Mouse (Mus musculus) bone marrow, adult 2 months (tissue): ENCODE measurements around the gene Tulp2. TPM values are rescaled to one million over a fixed set of nuclear protein-coding genes. Genes with fewer than 3 reads are reported as not detected.

Source experiments
- H3K27ac ChIP-seq: fragments of 200-500 bp; 2 replicates; pipeline ENCODE4 v1.5.1; 2012; ENCODE audit warnings: low read depth, mild to moderate bottlenecking, control low read depth, inconsistent platforms, low read length; ENCODE audit not compliant: control insufficient read depth, poor library complexity, insufficient read depth
- H3K4me1 ChIP-seq: fragments of 200-500 bp; 2 replicates; pipeline ENCODE4 v1.6.1; 2011; ENCODE audit warnings: low read length; ENCODE audit not compliant: control insufficient read depth, insufficient read depth
- H3K4me3 ChIP-seq: fragments of 200-500 bp; replicated peaks from 2 replicates; pipeline ENCODE3; 2011; ENCODE audit warnings: mild to moderate bottlenecking, low read depth, low read length, control low read depth; ENCODE audit not compliant: control insufficient read depth
- CTCF ChIP-seq: fragments of 200-500 bp; IDR thresholded peaks from 2 replicates; pipeline ENCODE4 v1.5.1; 2011; ENCODE audit warnings: low read length, control low read depth; ENCODE audit not compliant: control insufficient read depth, insufficient read depth
- POLR2A ChIP-seq: fragments of 200-500 bp; IDR thresholded peaks from 2 replicates; pipeline ENCODE4 v1.6.1; 2011; ENCODE audit warnings: low read depth, mild to moderate bottlenecking, control low read depth, low read length, borderline replicate concordance; ENCODE audit not compliant: control insufficient read depth
- WGBS: fragments of 180-500 bp; shearing (Covaris S2); methylation state at CpG from one replicate; pipeline ENCODE4 v1.1.7; 2018; 5-methylcytosine and 5-hydroxymethylcytosine counted together
- polyA plus RNA-seq: library from polyadenylated mRNA; stranded (reverse); fragments of >200 nt; gene quantifications from 2 replicates; pipeline ENCODE4 v1.2.4, GENCODE M21; 2011; ENCODE audit warnings: low replicate concordance; ENCODE audit not compliant: missing spikeins, insufficient read depth, insufficient read length

Tulp2 gene
- polyA plus RNA-seq, 1 experiment, result 1.3 TPM

DNA sequence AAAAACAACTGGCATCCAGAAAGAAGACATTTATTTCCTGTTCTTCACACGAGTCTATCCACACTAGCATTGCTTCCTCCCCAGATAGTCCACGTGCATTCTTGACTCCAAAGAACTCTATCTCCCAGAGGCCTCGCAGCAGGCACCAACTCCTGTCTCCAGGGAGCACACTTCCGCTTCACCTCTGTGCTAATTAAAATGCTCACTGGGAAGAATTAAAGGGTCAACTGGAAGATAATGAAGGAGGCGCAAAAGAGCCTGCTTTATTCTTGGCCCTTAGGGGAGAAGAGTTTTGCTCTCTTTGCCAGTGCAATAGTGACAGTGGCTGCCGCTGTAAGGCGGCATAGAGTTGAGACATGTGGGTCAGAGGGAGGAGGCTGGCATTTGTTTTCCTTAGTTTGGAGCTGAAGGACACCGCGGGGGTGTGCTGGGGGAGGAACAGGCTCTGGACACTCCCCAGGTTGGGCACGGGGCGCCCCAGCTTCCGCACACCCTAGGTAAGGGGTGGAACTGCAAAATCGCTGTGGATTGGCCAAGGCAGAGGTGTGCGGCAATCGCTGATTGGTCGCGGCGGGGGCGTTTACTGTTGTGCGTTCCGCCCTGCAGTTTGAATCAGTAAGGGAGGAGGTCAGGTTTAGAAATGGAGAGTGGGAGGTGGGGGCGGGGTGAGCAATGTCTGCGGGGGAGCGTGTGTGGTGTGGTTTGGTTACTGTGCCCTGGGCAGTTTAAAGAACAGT, 86.3 kb downstream of the Tulp2 start:
- H3K4me3 ChIP-seq, result peak overlapping the region; percentile 71
- WGBS, result 1% methylated on average over 24 of the region's 24 CpGs
- TF ChIP-seq POLR2A (peak; percentile 45; the same call in 1 of the 2 replicates), CTCF (no peak)
- peaks cover 3% of the 10 kb centered on the region; the same call in 1 of the 2 replicates for H3K4me1 ChIP-seq
- H3K27ac ChIP-seq, result peak overlapping the region; percentile 73

DNA sequence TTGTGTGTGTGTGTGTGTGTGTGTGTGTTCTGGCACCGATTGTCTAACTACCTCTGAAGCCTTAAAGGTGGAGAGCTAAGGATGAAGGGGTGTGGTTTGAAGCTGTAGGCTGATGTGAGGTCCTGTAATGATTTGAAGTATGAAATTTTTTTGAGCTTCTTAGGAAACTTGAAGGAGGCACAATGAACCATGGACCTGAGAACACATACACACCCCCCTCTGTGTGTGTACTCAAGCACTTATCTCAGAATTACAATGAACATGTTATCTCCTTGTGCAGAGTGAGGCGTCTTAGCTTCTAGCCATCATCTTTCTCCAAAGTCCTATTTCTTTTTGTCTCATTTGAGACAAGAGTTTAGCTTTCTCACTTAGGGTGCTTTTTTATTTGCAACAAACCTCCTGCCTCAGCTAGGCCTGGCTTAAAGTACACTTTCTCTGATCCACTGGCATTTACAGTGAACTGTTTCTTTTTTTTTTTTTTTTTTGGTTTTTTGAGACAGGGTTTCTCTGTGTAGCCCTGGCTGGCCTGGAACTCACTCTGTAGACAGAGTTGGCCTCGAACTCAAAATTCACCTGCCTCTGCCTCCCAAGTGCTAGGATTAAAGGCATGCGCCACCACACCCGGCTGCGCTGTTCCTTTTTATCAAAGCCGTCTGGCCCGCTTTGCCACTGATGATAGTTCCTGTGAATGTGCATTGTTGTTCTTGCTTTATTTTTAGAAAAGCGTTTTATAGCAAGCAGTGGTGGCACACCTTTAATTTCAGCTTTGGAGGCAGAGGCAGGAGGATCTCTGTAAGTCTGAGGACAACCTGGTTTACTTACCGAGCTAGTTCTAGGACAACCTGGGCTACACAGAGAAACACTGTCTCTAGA, 87.2 kb downstream of the Tulp2 start:
- Histone ChIP-seq H3K4me1 (peaks cover 5% of the 10 kb centered on the region; the same call in 1 of the 2 replicates), H3K27ac (peak overlapping the region; percentile 73; the same call in 1 of the 2 replicates), H3K4me3 (no peak overlapping the region)
- WGBS, result 51% methylated on average over 10 of the region's 10 CpGs
- no peak for TF ChIP-seq POLR2A
- TF ChIP-seq CTCF, result no peak

DNA sequence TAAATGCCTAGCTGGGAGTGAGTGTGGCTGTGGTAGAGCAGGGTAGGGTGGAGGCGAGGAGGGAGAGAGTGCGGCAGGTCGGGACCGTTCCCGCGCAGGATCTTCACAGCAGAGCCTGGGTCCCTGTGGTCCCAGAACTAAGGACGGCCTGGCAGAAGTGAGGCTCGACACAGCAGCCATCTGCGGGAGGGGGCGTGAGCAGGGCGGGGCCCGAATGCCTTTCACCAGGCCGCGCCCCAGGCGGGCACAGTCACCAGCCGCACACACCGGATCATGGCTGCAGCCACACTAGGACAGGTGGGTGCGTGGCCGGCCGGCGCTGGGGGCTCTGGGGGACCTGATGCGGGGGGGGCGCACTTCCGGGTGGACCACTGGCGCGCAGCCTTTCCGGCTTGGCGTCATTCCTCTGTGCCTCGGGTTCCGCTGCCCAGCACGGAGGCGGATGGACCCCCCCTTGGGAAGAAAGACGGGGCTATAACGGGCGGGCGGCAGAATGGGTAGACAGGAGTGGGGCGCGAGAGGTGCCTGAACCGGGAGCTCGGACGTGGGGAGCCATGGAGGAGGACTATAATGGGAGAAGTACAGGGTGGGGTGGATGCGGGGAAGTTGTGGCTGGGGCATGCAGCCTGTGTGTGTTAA, 88.5 kb downstream of the Tulp2 start, which contains the start of gene Bcat2:
Gene Bcat2 (plus strand): TSS at position 51 of the 639 bp plus-strand sequence.
- peaks cover 5% of the 10 kb centered on the region; the same call in 1 of the 2 replicates for H3K4me1 ChIP-seq
- no peak for TF ChIP-seq CTCF
- peak; percentile 75 for TF ChIP-seq POLR2A
- H3K4me3 ChIP-seq, result peak within 1 kb of the TSS; percentile 70
- 1% methylated on average over 42 of the region's 42 CpGs for WGBS
- peak within 1 kb of the TSS; percentile 58 for H3K27ac ChIP-seq

DNA sequence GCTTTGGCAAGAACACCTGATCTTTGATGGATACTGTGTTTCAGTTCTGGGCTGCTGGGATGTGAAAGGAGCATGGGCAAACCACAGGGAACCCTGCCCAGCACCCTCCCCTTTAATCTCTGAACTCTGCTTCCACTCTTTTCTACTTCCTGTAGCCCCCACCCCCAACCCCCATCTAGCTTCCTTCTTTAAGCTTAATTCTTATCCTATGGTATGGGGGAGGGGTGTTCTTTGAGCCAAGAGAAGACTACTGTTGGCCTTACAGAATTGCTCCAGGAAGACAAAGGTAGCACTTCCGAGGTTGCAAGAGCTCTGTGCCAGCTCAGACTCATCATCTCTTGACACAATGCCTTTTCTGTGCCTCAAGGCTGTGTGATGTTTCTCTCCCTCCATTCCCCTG, 90.3 kb downstream of the Tulp2 start:
- Histone ChIP-seq H3K4me1 (peaks cover 5% of the 10 kb centered on the region; the same call in 1 of the 2 replicates), H3K27ac (no peak overlapping the region), H3K4me3 (no peak overlapping the region)
- 7% methylated on average over 1 of the region's 1 CpGs for WGBS
- no peak for TF ChIP-seq CTCF
- TF ChIP-seq POLR2A, result no peak

Other genes with a start within 250 kb of the Tulp2 start
- 214 and 405 TPM in 2 replicates for gene Cd37, start 242.8 kb upstream of the Tulp2 start, polyA plus RNA-seq
- not detected in 2 replicates for gene Slc6a16, start 240.8 kb upstream of the Tulp2 start, polyA plus RNA-seq
- gene Slc6a21, start 204.4 kb upstream of the Tulp2 start, polyA plus RNA-seq, result not detected in 2 replicates
- gene Trpm4, start 148.1 kb upstream of the Tulp2 start, polyA plus RNA-seq, result 2.6 and 3.9 TPM in 2 replicates
- gene Hrc, start 146.6 kb upstream of the Tulp2 start, polyA plus RNA-seq, result 1.5 and 1.7 TPM in 2 replicates
- not detected in 2 replicates for gene Ppfia3, start 114.9 kb upstream of the Tulp2 start, polyA plus RNA-seq
- not detected in 2 replicates for gene Lin7b, start 111.3 kb upstream of the Tulp2 start, polyA plus RNA-seq
- 753 and 781 TPM in 2 replicates for gene Snrnp70, start 86.1 kb upstream of the Tulp2 start, polyA plus RNA-seq
- gene Kcna7, start 76.2 kb upstream of the Tulp2 start, polyA plus RNA-seq, result not detected in 2 replicates
- 1.8 TPM in 1 of 2 replicates, not detected in the other for gene Ntf5, start 68.2 kb upstream of the Tulp2 start, polyA plus RNA-seq
- gene Lhb, start 61.1 kb upstream of the Tulp2 start, polyA plus RNA-seq, result not detected in 2 replicates
- gene Gys1, start 47.0 kb upstream of the Tulp2 start, polyA plus RNA-seq, result 11.3 and 17.4 TPM in 2 replicates
- 61.4 and 66.3 TPM in 2 replicates for gene Ruvbl2, start 43.8 kb upstream of the Tulp2 start, polyA plus RNA-seq
- 2,067 and 2,131 TPM in 2 replicates for gene Ftl1, start 22.0 kb upstream of the Tulp2 start, polyA plus RNA-seq
- 71.8 and 143 TPM in 2 replicates for gene Bax, start 15.0 kb upstream of the Tulp2 start, polyA plus RNA-seq
- not detected in 2 replicates for gene Gm45808, start 4.9 kb downstream of the Tulp2 start, polyA plus RNA-seq
- 2.7 and 4.8 TPM in 2 replicates for gene Dhdh, start 6.9 kb downstream of the Tulp2 start, polyA plus RNA-seq
- 69.3 and 71.9 TPM in 2 replicates for gene Nucb1, start 28.5 kb downstream of the Tulp2 start, polyA plus RNA-seq
- gene Ppp1r15a, start 44.4 kb downstream of the Tulp2 start, polyA plus RNA-seq, result 356 and 801 TPM in 2 replicates
- gene Plekha4, start 44.5 kb downstream of the Tulp2 start, polyA plus RNA-seq, result 2.1 and 8.9 TPM in 2 replicates
- gene Hsd17b14, start 73.0 kb downstream of the Tulp2 start, polyA plus RNA-seq, result 5.7 TPM in 1 of 2 replicates, not detected in the other
- gene Bcat2, start 88.3 kb downstream of the Tulp2 start, polyA plus RNA-seq, result 35.7 and 58.4 TPM in 2 replicates
- gene Fgf21, start 133.6 kb downstream of the Tulp2 start, polyA plus RNA-seq, result not detected in 2 replicates
- gene Fut1, start 135.4 kb downstream of the Tulp2 start, polyA plus RNA-seq, result not detected in 2 replicates
- 1.1 TPM in 1 of 2 replicates, not detected in the other for gene Izumo1, start 139.9 kb downstream of the Tulp2 start, polyA plus RNA-seq
- 5.9 and 6.0 TPM in 2 replicates for gene Rasip1, start 145.6 kb downstream of the Tulp2 start, polyA plus RNA-seq
- 1.00 TPM in 1 of 2 replicates, not detected in the other for gene Mamstr, start 158.1 kb downstream of the Tulp2 start, polyA plus RNA-seq
- gene Fut2, start 184.5 kb downstream of the Tulp2 start, polyA plus RNA-seq, result not detected in 2 replicates
- not detected in 2 replicates for gene Ntn5, start 202.1 kb downstream of the Tulp2 start, polyA plus RNA-seq
- not detected in 2 replicates for gene Sec1, start 212.5 kb downstream of the Tulp2 start, polyA plus RNA-seq
- 4.4 TPM in 1 of 2 replicates, not detected in the other for gene Car11, start 218.0 kb downstream of the Tulp2 start, polyA plus RNA-seq
- 8.6 and 19.3 TPM in 2 replicates for gene Dbp, start 223.2 kb downstream of the Tulp2 start, polyA plus RNA-seq
- 845 and 916 TPM in 2 replicates for gene Rpl18, start 233.6 kb downstream of the Tulp2 start, polyA plus RNA-seq
- 12.9 and 24.4 TPM in 2 replicates for gene Sphk2, start 236.1 kb downstream of the Tulp2 start, polyA plus RNA-seq
- gene Fam83e, start 239.3 kb downstream of the Tulp2 start, polyA plus RNA-seq, result 1.1 TPM in 1 of 2 replicates, not detected in the other
- not detected in 2 replicates for gene Spaca4, start 243.9 kb downstream of the Tulp2 start, polyA plus RNA-seq